Mouse (Mus musculus): ENCODE measurements around the gene Hunk.

Gene Hunk

GRCm38 (mm10) chr16:90496930-90497329, 111.1 kb downstream of the Hunk start:
- DNase-seq (ENCODE audit: inconsistent age in 2 of 2, low spot score in 1 of 2), result no peak

GRCm38 (mm10) chr16:90497749-90498464, 112.1 kb downstream of the Hunk start:
- DNase-seq (ENCODE audit: inconsistent age in 2 of 2, low spot score in 1 of 2), result no peak

- no peak for DNase-seq (ENCODE audit: inconsistent age in 2 of 2, low spot score in 1 of 2)
Measured at GRCm38 (mm10) chr16:90500809-90501208, 115.0 kb downstream of the Hunk start.

GRCm38 (mm10) chr16:90505252-90505651, 119.4 kb downstream of the Hunk start:
- peak; percentile 30 to 85 for DNase-seq (ENCODE audit: inconsistent age in 2 of 2, low spot score in 1 of 2)

- no peak for DNase-seq (ENCODE audit: inconsistent age in 2 of 2, low spot score in 1 of 2)
Measured at GRCm38 (mm10) chr16:90505680-90506079, 119.9 kb downstream of the Hunk start.

GRCm38 (mm10) chr16:90511551-90512296, 125.9 kb downstream of the Hunk start:
- peak in 1 of 2 experiments; percentile 40 for DNase-seq (ENCODE audit: inconsistent age in 2 of 2, low spot score in 1 of 2)

- no peak for DNase-seq (ENCODE audit: inconsistent age in 2 of 2, low spot score in 1 of 2)
Measured at GRCm38 (mm10) chr16:90517041-90517440, 131.2 kb downstream of the Hunk start.

- no peak for DNase-seq (ENCODE audit: inconsistent age in 2 of 2, low spot score in 1 of 2)
Measured at GRCm38 (mm10) chr16:90518232-90518631, 132.4 kb downstream of the Hunk start.

GRCm38 (mm10) chr16:90518732-90519295, 133.0 kb downstream of the Hunk start:
- DNase-seq (ENCODE audit: inconsistent age in 2 of 2, low spot score in 1 of 2), result no peak

GRCm38 (mm10) chr16:90521191-90521950, 135.6 kb downstream of the Hunk start:
- no peak for DNase-seq (ENCODE audit: inconsistent age in 2 of 2, low spot score in 1 of 2)

- DNase-seq (ENCODE audit: inconsistent age in 2 of 2, low spot score in 1 of 2), result no peak
Measured at GRCm38 (mm10) chr16:90521951-90522255, 136.1 kb downstream of the Hunk start.

- DNase-seq (ENCODE audit: inconsistent age in 2 of 2, low spot score in 1 of 2), result no peak
Measured at GRCm38 (mm10) chr16:90522575-90522974, 136.8 kb downstream of the Hunk start.

GRCm38 (mm10) chr16:90523373-90523772, 137.6 kb downstream of the Hunk start:
- DNase-seq (ENCODE audit: inconsistent age in 2 of 2, low spot score in 1 of 2), result no peak

- DNase-seq (ENCODE audit: inconsistent age in 2 of 2, low spot score in 1 of 2), result no peak
Measured at GRCm38 (mm10) chr16:90523894-90524293, 138.1 kb downstream of the Hunk start.

GRCm38 (mm10) chr16:90524393-90524792, 138.6 kb downstream of the Hunk start:
- no peak for DNase-seq (ENCODE audit: inconsistent age in 2 of 2, low spot score in 1 of 2)

GRCm38 (mm10) chr16:90533119-90533673, 147.4 kb downstream of the Hunk start:
- DNase-seq (ENCODE audit: inconsistent age in 2 of 2, low spot score in 1 of 2), result no peak

GRCm38 (mm10) chr16:90534591-90534990, 148.8 kb downstream of the Hunk start:
- DNase-seq (ENCODE audit: inconsistent age in 2 of 2, low spot score in 1 of 2), result peak; percentile 59 to 86

GRCm38 (mm10) chr16:90538926-90539325, 153.1 kb downstream of the Hunk start:
- no peak for DNase-seq (ENCODE audit: inconsistent age in 2 of 2, low spot score in 1 of 2)

- no peak for DNase-seq (ENCODE audit: inconsistent age in 2 of 2, low spot score in 1 of 2)
Measured at GRCm38 (mm10) chr16:90541191-90541590, 155.4 kb downstream of the Hunk start.

- no peak for DNase-seq (ENCODE audit: inconsistent age in 2 of 2, low spot score in 1 of 2)
Measured at GRCm38 (mm10) chr16:90542383-90542782, 156.6 kb downstream of the Hunk start.

GRCm38 (mm10) chr16:90544175-90544574, 158.4 kb downstream of the Hunk start:
- no peak for DNase-seq (ENCODE audit: inconsistent age in 2 of 2, low spot score in 1 of 2)

All from adrenal gland, adult (tissue).